Mouse (Mus musculus): ENCODE measurements around the gene Gm20489. TPM values are rescaled to one million over a fixed set of nuclear protein-coding genes. Genes with fewer than 3 reads are reported as not detected.

The Gm20489 gene
- total RNA-seq, 2 experiments from 2014 or later = not detected

GRCm38 (mm10) chrX:101260441-101261325, 8.1 kb downstream of the Gm20489 start:
- no peak for DNase-seq

GRCm38 (mm10) chrX:101256603-101257002, 12.2 kb downstream of the Gm20489 start:
- DNase-seq = peak in 1 of 2 experiments; percentile 37

GRCm38 (mm10) chrX:101254740-101255139, 14.1 kb downstream of the Gm20489 start:
- DNase-seq = no peak

- DNase-seq = peak; percentile 88 to 90
Measured at GRCm38 (mm10) chrX:101253952-101254729, 14.7 kb downstream of the Gm20489 start, which contains the start of gene Foxo4. Gene Foxo4 (plus strand): TSS chrX:101254528.

- no peak for DNase-seq
Measured at GRCm38 (mm10) chrX:101245011-101245410, 23.8 kb downstream of the Gm20489 start.

- DNase-seq = no peak
Measured at GRCm38 (mm10) chrX:101222796-101223162, 46.0 kb downstream of the Gm20489 start.

- DNase-seq = peak; percentile 80 to 83
Measured at GRCm38 (mm10) chrX:101221834-101222795, 46.7 kb downstream of the Gm20489 start, which contains the start of gene Snx12. Gene Snx12 (minus strand): TSS chrX:101222563.

Other genes with a start within 250 kb of the Gm20489 start
- under 1 TPM in 1 of 2 experiments, not detected in 1; 0.13 TPM for gene Tex11, start 209.4 kb downstream of the Gm20489 start, total RNA-seq (2021)
- gene Slc7a3, start 183.0 kb downstream of the Gm20489 start, total RNA-seq (2021) = under 1 TPM; 0.40 to 0.79 TPM
- gene Snx12, start 46.5 kb downstream of the Gm20489 start, total RNA-seq (2021) = 10 to 100 TPM; 49.9 to 52.0 TPM
- gene Foxo4, start 14.5 kb downstream of the Gm20489 start, total RNA-seq (2021) = 10 to 100 TPM; 28.1 to 35.2 TPM
- gene Gm614, start 5.0 kb downstream of the Gm20489 start, total RNA-seq (2021) = not detected
- 10 to 100 TPM in 1 of 2 experiments, 1 to 10 TPM in 1; 5.7 to 10.2 TPM for gene Il2rg, start 768 bp downstream of the Gm20489 start, total RNA-seq (2021)
- gene Med12, start 5.0 kb upstream of the Gm20489 start, total RNA-seq (2021) = 10 to 100 TPM; 32.2 to 35.1 TPM
- 10 to 100 TPM; 18.5 to 28.4 TPM for gene Nlgn3, start 30.1 kb upstream of the Gm20489 start, total RNA-seq (2021)
- gene Gjb1, start 107.4 kb upstream of the Gm20489 start, total RNA-seq (2021) = under 1 TPM in 1 of 2 experiments, not detected in 1; 0.20 TPM
- 10 to 100 TPM; 65.0 to 66.3 TPM for gene Zmym3, start 151.8 kb upstream of the Gm20489 start, total RNA-seq (2021)
- 100 to 1,000 TPM; 185 to 193 TPM for gene Nono, start 160.3 kb upstream of the Gm20489 start, total RNA-seq (2021)
- gene Itgb1bp2, start 180.1 kb upstream of the Gm20489 start, total RNA-seq (2021) = under 1 TPM; 0.63 to 0.66 TPM

Measured in adrenal gland, postnatal 36 days (tissue).